Mouse (Mus musculus): ENCODE results near the gene Rag2. TPM values are rescaled to one million over a fixed set of nuclear protein-coding genes. Genes with fewer than 3 reads are reported as not detected.
A peak's percentile ranks its signal among the peaks of the same experiment; 100 is the strongest.

Gene Rag2
- polyA plus RNA-seq, 1 experiment = not detected

- TF ChIP-seq CTCF (IDR thresholded peaks at IDR 0.05; ENCODE audit: borderline replicate concordance, insufficient read depth, low read length) = peak; percentile 31; the same call in 1 of the 2 replicates
- TF ChIP-seq POLR2A (IDR thresholded peaks at IDR 0.05; ENCODE audit: low read depth, low read length) = peak; percentile 76
- Histone ChIP-seq H3K27ac (ENCODE audit: insufficient read depth, low read length) (no peak within 1 kb of the TSS), H3K4me3 (ENCODE audit: insufficient read depth, low read length) (peak within 1 kb of the TSS; percentile 81)
Observed at GRCm38 (mm10) chr2:101678236-101679021, 53.9 kb downstream of the Rag2 start, which contains the start of gene Traf6. Gene Traf6, plus strand, starts transcription at chr2:101678429.

DNA sequence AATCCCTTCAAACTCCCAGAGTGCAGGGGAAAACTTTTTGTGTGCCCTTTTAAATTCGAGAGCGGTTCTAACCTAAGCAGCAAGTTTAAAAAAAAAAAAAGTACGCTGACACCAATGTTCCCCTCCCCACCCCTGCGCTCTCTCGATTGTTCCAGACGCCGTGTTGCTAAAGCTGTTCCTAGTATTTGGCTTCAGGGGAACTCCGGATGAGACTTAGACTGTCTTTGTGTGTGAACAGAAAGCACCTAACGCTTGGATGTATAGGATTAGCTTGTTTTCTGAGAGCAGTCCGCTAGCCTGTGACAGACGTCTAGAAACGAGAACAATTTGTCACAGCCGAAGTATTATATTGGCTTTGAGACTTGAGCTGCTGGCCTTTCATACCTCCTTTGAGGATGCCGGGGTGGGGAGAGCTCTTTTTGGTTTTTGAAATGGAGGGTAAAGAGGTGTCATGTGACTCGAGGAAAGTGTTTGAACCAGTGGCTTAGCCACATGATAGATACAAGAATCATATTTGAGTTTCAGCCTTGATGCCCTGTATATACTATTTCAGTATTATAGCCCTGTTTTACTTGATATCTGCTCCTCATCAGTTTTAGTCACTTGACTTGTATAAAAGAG lies 54.8 kb downstream of the Rag2 start:
- Histone ChIP-seq H3K4me1 (ENCODE audit: control insufficient read depth, insufficient read depth, low read length) (no peaks in the 10 kb centered on the region; the same call in 1 of the 2 replicates), H3K27ac (ENCODE audit: insufficient read depth, low read length) (no peak overlapping the region), H3K4me3 (ENCODE audit: insufficient read depth, low read length) (peak overlapping the region; percentile 81)
- TF ChIP-seq POLR2A (IDR thresholded peaks at IDR 0.05; ENCODE audit: low read depth, low read length) = no peak
- TF ChIP-seq CTCF (IDR thresholded peaks at IDR 0.05; ENCODE audit: borderline replicate concordance, insufficient read depth, low read length) = no peak

More at GRCm38 (mm10) chr2:101678236-101679021, 53.9 kb downstream of the Rag2 start, which contains the start of gene Traf6:
- no peaks in the 10 kb centered on the region; the same call in 1 of the 2 replicates for H3K4me1 ChIP-seq (ENCODE audit: control insufficient read depth, insufficient read depth, low read length)

Other genes starting within 250 kb of the Rag2 start
- gene Rag1, start 24.8 kb downstream of the Rag2 start, polyA plus RNA-seq (2011; ENCODE audit: insufficient read length, low read depth, missing spikeins) = not detected in 2 replicates
- 23.6 and 24.1 TPM in 2 replicates for gene B230118H07Rik, start 24.8 kb downstream of the Rag2 start, polyA plus RNA-seq (2011; ENCODE audit: insufficient read length, low read depth, missing spikeins)
- gene Traf6, start 53.7 kb downstream of the Rag2 start, polyA plus RNA-seq (2011; ENCODE audit: insufficient read length, low read depth, missing spikeins) = 11.0 and 11.8 TPM in 2 replicates

Data from embryonic fibroblast, embryonic 13.5 days (primary cell).